Mouse (Mus musculus) right cerebral cortex, adult 18-20 months (tissue): ENCODE results near the gene Defa26.
"Not testable (repeated sequence)": the region's sequence is repeated elsewhere in the genome, so short reads cannot be mapped to it uniquely, and the experiment has no call there.

Experiments
- DNase-seq: peaks from one replicate; pipeline ENCODE4 v3.0.0; 2022; ENCODE audit warnings: mixed read lengths

Gene Defa26

GRCm38 (mm10) chr8:21617883-21618282 lies at the start of gene Defa26:
TSS of gene Defa26 (plus strand) at chr8:21618183.
- not testable (repeated sequence) for DNase-seq

GRCm38 (mm10) chr8:21582706-21583105 lies 35.3 kb upstream of the Defa26 start, which contains the start of gene Defa28:
TSS of gene Defa28 (plus strand) at chr8:21583006.
- not testable (repeated sequence) for DNase-seq

- DNase-seq = not testable (repeated sequence)
These were observed 23.6 kb upstream of the Defa26 start, which contains the start of gene Gm7861 for GRCm38 (mm10) chr8:21594408-21594807. TSS of gene Gm7861 (minus strand) at chr8:21594508.

- DNase-seq = not testable (repeated sequence)
These were observed 37.5 kb downstream of the Defa26 start, which contains the start of gene Defa17 for GRCm38 (mm10) chr8:21655480-21655879. TSS of gene Defa17 (plus strand) at chr8:21655780.

- not testable (repeated sequence) for DNase-seq
These were observed 47.5 kb downstream of the Defa26 start, which contains the start of gene Defa34 for GRCm38 (mm10) chr8:21665497-21665896. TSS of gene Defa34 (plus strand) at chr8:21665797.
